Mouse (Mus musculus): ENCODE data around the gene Lypla2.

DNA sequence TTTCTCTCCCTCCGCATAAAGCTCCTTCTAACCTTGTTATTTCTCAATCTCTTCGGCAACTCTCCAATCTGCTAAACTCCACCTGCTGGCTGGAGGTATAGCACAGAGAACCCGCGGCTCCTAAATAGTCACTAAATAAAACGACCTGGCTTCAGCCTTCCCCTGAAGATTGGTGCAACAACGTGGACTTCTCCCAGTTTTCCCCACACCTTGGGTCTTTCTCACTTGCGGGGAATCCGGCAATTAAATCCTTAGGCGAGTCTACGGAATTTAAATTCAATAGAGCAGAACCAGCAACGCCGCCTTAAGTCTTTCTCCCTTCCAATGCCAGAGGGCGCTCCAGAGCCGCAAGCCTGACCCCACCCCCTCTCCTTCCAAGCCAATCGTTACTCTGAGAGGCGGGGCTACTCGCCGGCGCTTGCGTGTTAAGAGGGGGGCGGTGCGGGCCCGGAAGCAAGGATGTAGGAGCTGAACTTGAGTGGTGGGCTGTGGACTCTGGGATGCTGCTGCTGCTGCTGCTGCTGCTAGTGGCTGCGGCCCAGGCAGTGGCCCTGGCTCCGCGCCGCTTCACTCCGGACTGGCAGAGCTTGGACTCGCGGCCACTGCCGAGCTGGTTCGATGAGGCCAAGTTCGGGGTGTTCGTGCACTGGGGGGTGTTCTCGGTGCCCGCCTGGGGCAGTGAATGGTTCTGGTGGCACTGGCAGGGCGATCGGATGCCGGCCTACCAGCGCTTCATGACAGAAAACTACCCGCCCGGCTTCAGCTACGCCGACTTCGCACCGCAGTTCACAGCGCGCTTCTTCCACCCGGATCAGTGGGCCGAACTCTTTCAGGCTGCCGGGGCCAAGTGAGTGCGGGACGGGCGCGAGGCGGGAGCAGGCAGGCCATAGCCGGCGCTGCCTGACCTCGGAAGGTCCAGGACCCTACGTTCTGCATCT is 51.9 kb downstream of the Lypla2 start, which contains the start of gene Fuca1:
- TF ChIP-seq POLR2A (IDR thresholded peaks at IDR 0.05; ENCODE audit: low read depth, low read length) (peak; percentile 77), CTCF (conservative IDR thresholded peaks at IDR 0.05 in 1 of 2, IDR thresholded peaks at IDR 0.05 in 1 of 2; ENCODE audit: low read depth in 2 of 2, low read length in 2 of 2) (peak; percentile 46 to 86; a peak in 2 of 4 replicates)
